Mouse (Mus musculus): ENCODE results near the gene Atl1. TPM values are rescaled to one million over a fixed set of nuclear protein-coding genes. Genes with fewer than 3 reads are reported as not detected.

Gene Atl1
- polyA plus RNA-seq, 2 experiments, result 0.73 to 1.1 TPM

DNA sequence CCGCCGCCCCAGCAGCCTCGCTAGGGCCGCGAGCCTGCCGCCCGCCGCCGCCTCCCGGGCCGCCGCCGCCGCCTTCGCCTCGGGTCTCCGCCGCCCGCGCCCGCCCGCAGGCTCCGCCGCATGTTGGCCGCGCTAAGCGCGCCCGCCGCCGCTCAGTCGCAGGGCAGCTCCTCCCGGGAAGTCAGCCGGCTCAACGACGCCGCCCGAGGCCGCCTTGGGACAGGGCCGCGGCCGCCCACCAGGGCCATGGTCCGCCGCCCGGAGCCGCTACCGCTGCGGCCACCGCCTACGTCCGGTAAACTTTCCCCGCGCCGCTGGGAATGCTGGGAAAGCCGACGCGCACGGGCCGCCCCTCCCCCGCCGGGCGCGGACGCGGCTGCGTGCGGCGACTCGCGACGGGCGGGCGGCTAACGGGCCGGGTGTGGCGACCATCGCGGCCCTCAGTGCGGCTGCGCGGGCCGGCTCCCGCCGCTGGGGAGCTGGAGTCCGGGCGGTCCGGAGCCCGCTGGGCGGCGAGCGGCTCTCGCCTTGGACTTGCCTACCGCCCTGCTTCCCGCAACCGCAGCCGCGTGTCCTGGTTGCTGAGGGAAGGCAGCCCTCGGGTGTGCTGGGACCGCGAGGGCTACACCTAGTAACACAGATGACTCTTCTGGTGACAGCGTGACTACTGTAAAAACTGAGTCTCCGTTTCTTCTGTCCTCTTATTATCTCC is 94.5 kb downstream of the Atl1 start, which contains the start of gene Sav1:
Gene Sav1, minus strand, starts transcription at position 217 of the 712 bp plus-strand sequence.
- peak within 1 kb of the TSS; percentile 89 to 94 for H3K4me3 ChIP-seq (ENCODE audit: insufficient read depth in 1 of 2, low read depth in 2 of 2, low read length in 2 of 2)
- H3K4me1 ChIP-seq (replicated peaks; ENCODE audit: control insufficient read depth in 2 of 2, insufficient read depth in 2 of 2, low read length in 1 of 2), result peaks cover 2 to 8% of the 10 kb centered on the region in 2 experiments; a peak in 3 of 4 replicates
- no peaks in the 10 kb centered on the region for H3K9me3 ChIP-seq (ENCODE audit: control insufficient read depth, low read length)
- no peaks in the 10 kb centered on the region for H3K27me3 ChIP-seq (ENCODE audit: control insufficient read depth, insufficient read depth, low read length)
- peak; percentile 93 for ATAC-seq (ENCODE audit: insufficient read depth)
- WGBS (ENCODE audit: insufficient replicate concordance), result 1% methylated on average over 101 of the region's 102 CpGs
- H3K4me2 ChIP-seq (ENCODE audit: low read depth), result peak within 1 kb of the TSS; percentile 73
- no peak for TF ChIP-seq EP300 (IDR thresholded peaks at IDR 0.05; ENCODE audit: low read depth)
- no peak for TF ChIP-seq CTCF (IDR thresholded peaks at IDR 0.05; ENCODE audit: low read depth)
- peak within 1 kb of the TSS; percentile 98 for H3K9ac ChIP-seq (replicated peaks)
- H3K27ac ChIP-seq, result peak within 1 kb of the TSS; percentile 74
- peaks cover 25% of the 10 kb centered on the region for H3K36me3 ChIP-seq (replicated peaks; ENCODE audit: control insufficient read depth, insufficient read depth, low read depth)
- peak; percentile 78 to 80 (median 79) for DNase-seq (ENCODE audit: low read depth in 3 of 3, low spot score in 3 of 3)

DNA sequence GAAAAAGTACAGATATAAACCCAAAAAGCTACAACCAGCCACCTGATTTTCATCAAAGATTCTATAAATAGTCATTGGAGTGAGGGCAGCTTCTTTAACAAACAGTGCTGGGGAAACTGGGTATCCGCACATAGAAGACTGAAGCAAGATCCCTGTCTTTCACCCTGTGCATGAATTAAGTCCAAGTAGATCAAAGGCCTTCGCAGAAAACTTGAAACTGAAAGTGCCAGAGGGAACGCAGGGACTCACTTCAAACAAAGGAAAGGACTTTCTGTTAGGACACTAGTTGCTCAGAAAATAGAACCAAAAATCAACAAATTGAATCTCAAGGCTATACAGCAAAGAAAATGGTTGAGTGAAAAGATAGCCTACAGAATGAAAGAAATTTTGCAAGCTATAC is 103.0 kb downstream of the Atl1 start:
- TF ChIP-seq CTCF (IDR thresholded peaks at IDR 0.05; ENCODE audit: low read depth), result no peak
- no peak for TF ChIP-seq EP300 (IDR thresholded peaks at IDR 0.05; ENCODE audit: low read depth)
- ATAC-seq (ENCODE audit: insufficient read depth) (no peak), DNase-seq (ENCODE audit: low read depth in 3 of 3, low spot score in 3 of 3) (no peak)
- Histone ChIP-seq H3K27ac (no peak overlapping the region), H3K4me2 (ENCODE audit: low read depth) (no peak overlapping the region), H3K27me3 (ENCODE audit: control insufficient read depth, insufficient read depth, low read length) (no peaks in the 10 kb centered on the region), H3K4me3 (ENCODE audit: insufficient read depth in 1 of 2, low read depth in 2 of 2, low read length in 2 of 2) (no peak overlapping the region), H3K9me3 (ENCODE audit: control insufficient read depth, low read length) (no peaks in the 10 kb centered on the region), H3K4me1 (replicated peaks; ENCODE audit: control insufficient read depth in 2 of 2, insufficient read depth in 2 of 2, low read length in 1 of 2) (no peaks in the 10 kb centered on the region), H3K36me3 (replicated peaks; ENCODE audit: control insufficient read depth, insufficient read depth, low read depth) (no peaks in the 10 kb centered on the region), H3K9ac (replicated peaks) (no peak overlapping the region)
- 62% methylated on average over 3 of the region's 3 CpGs for WGBS (ENCODE audit: insufficient replicate concordance)

GRCm38 (mm10) chr12:69998186-69998983 is 106.0 kb downstream of the Atl1 start:
- H3K36me3 ChIP-seq (replicated peaks; ENCODE audit: control insufficient read depth, insufficient read depth, low read depth), result no peaks in the 10 kb centered on the region
- H3K4me2 ChIP-seq (ENCODE audit: low read depth), result no peak overlapping the region
- H3K27ac ChIP-seq, result no peak overlapping the region
- H3K9me3 ChIP-seq (ENCODE audit: control insufficient read depth, low read length), result no peaks in the 10 kb centered on the region
- TF ChIP-seq CTCF (IDR thresholded peaks at IDR 0.05; ENCODE audit: low read depth), result no peak
- TF ChIP-seq EP300 (IDR thresholded peaks at IDR 0.05; ENCODE audit: low read depth), result no peak
- H3K4me3 ChIP-seq (ENCODE audit: insufficient read depth in 1 of 2, low read depth in 2 of 2, low read length in 2 of 2), result no peak overlapping the region
- DNase-seq (ENCODE audit: low read depth in 3 of 3, low spot score in 3 of 3) (no peak), ATAC-seq (ENCODE audit: insufficient read depth) (no peak)
- 55% methylated on average over 13 of the region's 13 CpGs for WGBS (ENCODE audit: insufficient replicate concordance)
- H3K4me1 ChIP-seq (replicated peaks; ENCODE audit: control insufficient read depth in 2 of 2, insufficient read depth in 2 of 2, low read length in 1 of 2), result no peaks in the 10 kb centered on the region
- H3K27me3 ChIP-seq (ENCODE audit: control insufficient read depth, insufficient read depth, low read length), result no peaks in the 10 kb centered on the region
- no peak overlapping the region for H3K9ac ChIP-seq (replicated peaks)

DNA sequence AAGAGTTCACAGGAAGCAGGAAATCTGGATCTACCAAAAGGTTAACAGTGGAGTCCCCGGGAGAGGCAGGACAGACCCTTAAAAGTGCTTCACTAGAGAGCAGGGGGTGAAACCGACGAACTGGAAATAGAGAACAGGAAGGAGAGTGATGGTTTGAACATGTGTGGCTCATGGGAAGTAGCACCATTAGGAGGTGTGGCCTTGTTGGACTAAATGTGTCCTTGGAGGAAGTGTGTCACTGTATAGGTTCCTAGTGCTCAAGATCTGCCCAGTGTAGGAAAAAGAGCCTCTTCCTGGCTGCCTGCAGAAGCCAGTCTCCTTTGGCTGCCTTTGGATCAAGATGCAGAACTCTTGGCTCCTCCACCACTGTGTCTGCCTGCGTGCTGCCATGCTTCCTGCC is 112.7 kb downstream of the Atl1 start:
- H3K36me3 ChIP-seq (replicated peaks; ENCODE audit: control insufficient read depth, insufficient read depth, low read depth), result no peaks in the 10 kb centered on the region
- no peak overlapping the region for H3K27ac ChIP-seq
- no peaks in the 10 kb centered on the region for H3K27me3 ChIP-seq (ENCODE audit: control insufficient read depth, insufficient read depth, low read length)
- no peak for DNase-seq (ENCODE audit: low read depth in 3 of 3, low spot score in 3 of 3)
- no peaks in the 10 kb centered on the region for H3K9me3 ChIP-seq (ENCODE audit: control insufficient read depth, low read length)
- no peak for ATAC-seq (ENCODE audit: insufficient read depth)
- no peak overlapping the region for H3K4me2 ChIP-seq (ENCODE audit: low read depth)
- H3K4me3 ChIP-seq (ENCODE audit: insufficient read depth in 1 of 2, low read depth in 2 of 2, low read length in 2 of 2), result no peak overlapping the region
- no peaks in the 10 kb centered on the region for H3K4me1 ChIP-seq (replicated peaks; ENCODE audit: control insufficient read depth in 2 of 2, insufficient read depth in 2 of 2, low read length in 1 of 2)
- H3K9ac ChIP-seq (replicated peaks), result no peak overlapping the region
- 43% methylated on average over 4 of the region's 4 CpGs for WGBS (ENCODE audit: insufficient replicate concordance)
- TF ChIP-seq CTCF (IDR thresholded peaks at IDR 0.05; ENCODE audit: low read depth) (no peak), EP300 (IDR thresholded peaks at IDR 0.05; ENCODE audit: low read depth) (no peak)

- H3K4me1 ChIP-seq (replicated peaks; ENCODE audit: control insufficient read depth in 2 of 2, insufficient read depth in 2 of 2, low read length in 1 of 2), result no peaks in the 10 kb centered on the region
- H3K27ac ChIP-seq, result no peak overlapping the region
- TF ChIP-seq CTCF (IDR thresholded peaks at IDR 0.05; ENCODE audit: low read depth) (no peak), EP300 (IDR thresholded peaks at IDR 0.05; ENCODE audit: low read depth) (no peak)
- 67% methylated on average over 4 of the region's 4 CpGs for WGBS (ENCODE audit: insufficient replicate concordance)
- H3K27me3 ChIP-seq (ENCODE audit: control insufficient read depth, insufficient read depth, low read length), result no peaks in the 10 kb centered on the region
- DNase-seq (ENCODE audit: low read depth in 3 of 3, low spot score in 3 of 3), result no peak
- no peaks in the 10 kb centered on the region for H3K9me3 ChIP-seq (ENCODE audit: control insufficient read depth, low read length)
- no peak overlapping the region for H3K4me3 ChIP-seq (ENCODE audit: insufficient read depth in 1 of 2, low read depth in 2 of 2, low read length in 2 of 2)
- no peak for ATAC-seq (ENCODE audit: insufficient read depth)
- no peaks in the 10 kb centered on the region for H3K36me3 ChIP-seq (replicated peaks; ENCODE audit: control insufficient read depth, insufficient read depth, low read depth)
- no peak overlapping the region for H3K4me2 ChIP-seq (ENCODE audit: low read depth)
- H3K9ac ChIP-seq (replicated peaks), result no peak overlapping the region
Observed at GRCm38 (mm10) chr12:70010356-70010755, 117.9 kb downstream of the Atl1 start.

Data from liver, embryonic 14.5 days (tissue).